Mouse (Mus musculus): ENCODE results near the gene Vmn1r155. TPM values are rescaled to one million over a fixed set of nuclear protein-coding genes. Genes with fewer than 3 reads are reported as not detected.
"Not testable (repeated sequence)": the region's sequence is repeated elsewhere in the genome, so short reads cannot be mapped to it uniquely, and the experiment has no call there.

Gene Vmn1r155
- polyA plus RNA-seq (2011; ENCODE audit: insufficient read depth, insufficient read length, low replicate concordance, missing spikeins) = not detected in 2 replicates

DNA sequence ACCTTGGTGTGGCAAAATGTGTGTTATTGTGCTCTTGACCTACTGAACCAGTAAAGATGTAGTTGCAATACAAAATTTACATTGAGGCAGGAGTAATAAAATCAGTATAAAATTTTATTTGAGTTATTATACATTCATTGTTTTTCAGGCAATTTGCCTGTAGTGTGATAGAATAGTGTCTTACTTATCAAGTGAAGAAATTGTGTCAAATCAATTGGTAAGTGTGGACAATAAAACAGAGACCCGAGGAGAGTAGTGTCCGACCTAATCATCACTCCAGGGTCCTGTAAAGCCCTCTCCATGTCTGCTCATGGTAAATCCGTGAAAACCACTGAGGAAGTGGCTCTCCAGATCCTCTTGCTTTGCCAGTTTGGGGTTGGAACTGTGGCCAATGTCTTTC, at the start of gene Vmn1r155:
Vmn1r155 (plus strand) TSS at position 301 of the 400 bp plus-strand sequence.
- WGBS = no CpG with 5 or more reads among the region's 3 CpGs
- H3K4me1 ChIP-seq (ENCODE audit: control insufficient read depth, insufficient read depth, low read length); H3K4me3 ChIP-seq (replicated peaks; ENCODE audit: control insufficient read depth, low read depth, low read length); H3K27ac ChIP-seq (ENCODE audit: control insufficient read depth, insufficient read depth, low read depth, low read length, poor library complexity): not testable (repeated sequence)

DNA sequence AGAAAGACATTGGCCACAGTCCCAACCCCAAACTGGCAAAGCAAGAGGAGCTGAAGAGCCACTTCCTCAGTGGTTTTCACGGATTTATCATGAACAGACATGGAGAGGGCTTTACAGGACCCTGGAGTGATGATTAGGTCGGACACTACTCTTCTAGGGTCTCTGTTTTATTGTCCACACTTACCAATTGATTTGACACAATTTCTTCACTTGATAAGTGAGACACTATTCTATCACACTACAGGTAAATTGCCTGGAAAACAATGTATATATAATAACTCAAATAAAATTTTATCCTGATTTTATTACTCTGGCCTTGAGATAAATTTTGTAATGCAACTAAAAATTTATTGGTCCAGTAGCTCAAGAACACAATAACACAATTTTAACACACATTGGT, 34.4 kb downstream of the Vmn1r155 start, which contains the start of gene Gm8693:
Gm8693 (minus strand) TSS at position 101 of the 400 bp plus-strand sequence.
- WGBS = no CpG with 5 or more reads among the region's 2 CpGs
- H3K4me1 ChIP-seq (ENCODE audit: control insufficient read depth, insufficient read depth, low read length); H3K27ac ChIP-seq (ENCODE audit: control insufficient read depth, insufficient read depth, low read depth, low read length, poor library complexity); H3K4me3 ChIP-seq (replicated peaks; ENCODE audit: control insufficient read depth, low read depth, low read length): not testable (repeated sequence)

Other genes with a start within 250 kb of the Vmn1r155 start
- not detected in 2 replicates for gene Vmn1r148, start 244.4 kb upstream of the Vmn1r155 start, polyA plus RNA-seq (2011; ENCODE audit: insufficient read depth, insufficient read length, low replicate concordance, missing spikeins)
- gene Vmn1r149, start 219.8 kb upstream of the Vmn1r155 start, polyA plus RNA-seq (2011; ENCODE audit: insufficient read depth, insufficient read length, low replicate concordance, missing spikeins) = not detected in 2 replicates
- not detected in 2 replicates for gene Gm10665, start 193.9 kb upstream of the Vmn1r155 start, polyA plus RNA-seq (2011; ENCODE audit: insufficient read depth, insufficient read length, low replicate concordance, missing spikeins)
- gene Vmn1r151, start 158.3 kb upstream of the Vmn1r155 start, polyA plus RNA-seq (2011; ENCODE audit: insufficient read depth, insufficient read length, low replicate concordance, missing spikeins) = not detected in 2 replicates
- not detected in 2 replicates for gene Vmn1r152, start 135.1 kb upstream of the Vmn1r155 start, polyA plus RNA-seq (2011; ENCODE audit: insufficient read depth, insufficient read length, low replicate concordance, missing spikeins)
- gene Gm8677, start 123.1 kb upstream of the Vmn1r155 start, polyA plus RNA-seq (2011; ENCODE audit: insufficient read depth, insufficient read length, low replicate concordance, missing spikeins) = not detected in 2 replicates
- not detected in 2 replicates for gene Gm4201, start 92.7 kb upstream of the Vmn1r155 start, polyA plus RNA-seq (2011; ENCODE audit: insufficient read depth, insufficient read length, low replicate concordance, missing spikeins)
- not detected in 2 replicates for gene Gm4565, start 69.9 kb upstream of the Vmn1r155 start, polyA plus RNA-seq (2011; ENCODE audit: insufficient read depth, insufficient read length, low replicate concordance, missing spikeins)
- gene Gm8693, start 34.3 kb downstream of the Vmn1r155 start, polyA plus RNA-seq (2011; ENCODE audit: insufficient read depth, insufficient read length, low replicate concordance, missing spikeins) = not detected in 2 replicates
- not detected in 2 replicates for gene Gm4567, start 61.7 kb downstream of the Vmn1r155 start, polyA plus RNA-seq (2011; ENCODE audit: insufficient read depth, insufficient read length, low replicate concordance, missing spikeins)
- gene Vmn1r157, start 103.7 kb downstream of the Vmn1r155 start, polyA plus RNA-seq (2011; ENCODE audit: insufficient read depth, insufficient read length, low replicate concordance, missing spikeins) = not detected in 2 replicates
- not detected in 2 replicates for gene Vmn1r158, start 132.8 kb downstream of the Vmn1r155 start, polyA plus RNA-seq (2011; ENCODE audit: insufficient read depth, insufficient read length, low replicate concordance, missing spikeins)
- not detected in 2 replicates for gene Vmn1r159, start 185.6 kb downstream of the Vmn1r155 start, polyA plus RNA-seq (2011; ENCODE audit: insufficient read depth, insufficient read length, low replicate concordance, missing spikeins)
- not detected in 2 replicates for gene Vmn1r160, start 213.2 kb downstream of the Vmn1r155 start, polyA plus RNA-seq (2011; ENCODE audit: insufficient read depth, insufficient read length, low replicate concordance, missing spikeins)